Mouse (Mus musculus): ENCODE results near the gene Cstf3. TPM values are rescaled to one million over a fixed set of nuclear protein-coding genes. Genes with fewer than 3 reads are reported as not detected.

Gene Cstf3
- total RNA-seq, 1 experiment: 31.8 TPM

DNA sequence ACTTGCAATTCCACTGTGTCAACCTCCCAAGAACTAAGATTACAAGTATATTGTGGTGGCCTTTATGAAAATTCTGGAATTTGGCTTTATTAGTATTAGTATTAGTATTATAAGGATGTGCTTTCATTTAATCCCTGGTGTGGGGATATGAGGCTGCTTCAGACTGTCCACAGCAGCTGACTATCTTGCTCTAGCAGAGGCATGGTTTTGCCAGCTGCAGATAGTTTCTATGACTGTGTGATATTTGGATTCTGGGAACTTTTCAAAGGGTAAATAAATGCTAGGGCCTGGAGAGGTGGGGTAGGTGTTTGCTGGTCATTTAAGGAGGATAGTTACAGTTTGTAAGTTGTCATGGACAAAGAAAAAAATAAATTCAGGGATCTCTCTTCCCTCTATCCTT, 81.4 kb downstream of the Cstf3 start:
- no peak for TF ChIP-seq MAFK (IDR thresholded peaks at IDR 0.05; ENCODE audit: insufficient read depth, low read depth, low read length)
- TF ChIP-seq ZNF384 (IDR thresholded peaks at IDR 0.05; ENCODE audit: low read depth, low read length): no peak
- no peak for TF ChIP-seq ZC3H11A (IDR thresholded peaks at IDR 0.05; ENCODE audit: borderline replicate concordance, low read depth, low read length)
- TF ChIP-seq HCFC1 (IDR thresholded peaks at IDR 0.05; ENCODE audit: borderline replicate concordance, insufficient read depth, low read length): no peak
- no peak for TF ChIP-seq CHD2 (IDR thresholded peaks at IDR 0.05; ENCODE audit: low read depth, low read length)
- no peak overlapping the region for H3K4me3 ChIP-seq (ENCODE audit: insufficient read depth in 1 of 2, low read depth in 1 of 2, low read length in 2 of 2, poor library complexity in 1 of 2, severe bottlenecking in 1 of 2)
- no peak for DNase-seq (ENCODE audit: low read depth, low spot score)
- no peaks in the 10 kb centered on the region for H3K9me3 ChIP-seq (ENCODE audit: control insufficient read depth, insufficient read depth, low read depth, low read length)
- no peak overlapping the region for H3K9ac ChIP-seq (ENCODE audit: insufficient read depth, low read depth, low read length, poor library complexity, severe bottlenecking)
- H3K36me3 ChIP-seq (ENCODE audit: control insufficient read depth, insufficient read depth, low read length, poor library complexity, severe bottlenecking): no peaks in the 10 kb centered on the region
- in situ Hi-C loops (cut with MboI; ENCODE audit: low sequenced_read_pairs in 2 of 2, unreplicated experiment in 2 of 2): no loop called here
- no peak overlapping the region for H3K27ac ChIP-seq (ENCODE audit: insufficient read depth, low read depth, low read length, poor library complexity, severe bottlenecking)
- H3K4me1 ChIP-seq (ENCODE audit: control insufficient read depth in 2 of 2, insufficient read depth in 2 of 2, low read length in 2 of 2, poor library complexity in 1 of 2): peaks cover 0 to 3% of the 10 kb centered on the region in 2 experiments; a peak in 2 of 4 replicates

DNA sequence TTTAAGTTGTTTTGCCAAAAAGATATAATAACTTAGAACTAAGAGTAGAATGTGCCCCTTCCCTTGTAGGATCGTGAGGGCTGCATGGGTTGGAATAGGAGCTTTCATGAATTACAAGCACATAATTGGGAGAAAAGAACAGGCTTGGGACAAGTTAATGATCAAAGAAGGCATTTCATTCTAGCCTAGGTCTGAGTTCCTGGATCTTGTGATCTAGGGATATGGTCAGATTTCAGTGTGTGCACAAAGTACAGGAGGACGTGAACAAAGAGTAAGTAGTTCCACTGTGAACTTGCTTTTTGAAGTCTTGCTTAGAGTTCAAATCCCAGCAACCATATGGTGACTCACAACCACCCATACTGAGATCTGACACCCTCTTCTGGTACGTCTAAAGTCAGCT, 87.0 kb downstream of the Cstf3 start:
- peaks cover 0 to 2% of the 10 kb centered on the region in 2 experiments; a peak in 1 of 4 replicates for H3K4me1 ChIP-seq (ENCODE audit: control insufficient read depth in 2 of 2, insufficient read depth in 2 of 2, low read length in 2 of 2, poor library complexity in 1 of 2)
- H3K4me3 ChIP-seq (ENCODE audit: insufficient read depth in 1 of 2, low read depth in 1 of 2, low read length in 2 of 2, poor library complexity in 1 of 2, severe bottlenecking in 1 of 2): no peak overlapping the region
- TF ChIP-seq MAFK (IDR thresholded peaks at IDR 0.05; ENCODE audit: insufficient read depth, low read depth, low read length) (no peak), ZNF384 (IDR thresholded peaks at IDR 0.05; ENCODE audit: low read depth, low read length) (no peak), CHD2 (IDR thresholded peaks at IDR 0.05; ENCODE audit: low read depth, low read length) (no peak), ZC3H11A (IDR thresholded peaks at IDR 0.05; ENCODE audit: borderline replicate concordance, low read depth, low read length) (no peak), HCFC1 (IDR thresholded peaks at IDR 0.05; ENCODE audit: borderline replicate concordance, insufficient read depth, low read length) (no peak)
- no peaks in the 10 kb centered on the region for H3K9me3 ChIP-seq (ENCODE audit: control insufficient read depth, insufficient read depth, low read depth, low read length)
- no peaks in the 10 kb centered on the region for H3K36me3 ChIP-seq (ENCODE audit: control insufficient read depth, insufficient read depth, low read length, poor library complexity, severe bottlenecking)
- in situ Hi-C loops (cut with MboI; ENCODE audit: low sequenced_read_pairs in 2 of 2, unreplicated experiment in 2 of 2): no loop called here
- H3K27ac ChIP-seq (ENCODE audit: insufficient read depth, low read depth, low read length, poor library complexity, severe bottlenecking): no peak overlapping the region
- no peak overlapping the region for H3K9ac ChIP-seq (ENCODE audit: insufficient read depth, low read depth, low read length, poor library complexity, severe bottlenecking)
- no peak for DNase-seq (ENCODE audit: low read depth, low spot score)

DNA sequence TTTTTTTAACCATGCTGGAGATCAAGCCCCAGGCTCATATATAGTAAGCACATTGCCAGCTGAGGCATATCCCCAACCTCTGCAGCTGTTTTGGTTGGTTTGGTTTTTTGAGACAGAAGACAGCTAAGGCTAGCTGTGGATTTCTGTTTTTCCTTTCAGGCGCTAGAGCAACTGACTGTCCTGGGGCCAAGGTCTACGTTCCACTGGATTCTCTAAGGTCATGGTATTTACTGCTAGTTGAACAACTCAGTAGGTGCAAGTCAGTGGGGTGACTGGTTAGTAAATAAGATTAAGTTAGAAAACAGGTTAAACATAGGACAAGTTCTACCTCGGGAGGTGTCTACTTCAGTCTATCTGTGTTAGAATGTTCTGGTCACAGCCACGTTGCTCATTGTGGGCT, 94.4 kb downstream of the Cstf3 start:
- no peak for DNase-seq (ENCODE audit: low read depth, low spot score)
- in situ Hi-C loops (cut with MboI; ENCODE audit: low sequenced_read_pairs in 2 of 2, unreplicated experiment in 2 of 2): no loop called here

DNA sequence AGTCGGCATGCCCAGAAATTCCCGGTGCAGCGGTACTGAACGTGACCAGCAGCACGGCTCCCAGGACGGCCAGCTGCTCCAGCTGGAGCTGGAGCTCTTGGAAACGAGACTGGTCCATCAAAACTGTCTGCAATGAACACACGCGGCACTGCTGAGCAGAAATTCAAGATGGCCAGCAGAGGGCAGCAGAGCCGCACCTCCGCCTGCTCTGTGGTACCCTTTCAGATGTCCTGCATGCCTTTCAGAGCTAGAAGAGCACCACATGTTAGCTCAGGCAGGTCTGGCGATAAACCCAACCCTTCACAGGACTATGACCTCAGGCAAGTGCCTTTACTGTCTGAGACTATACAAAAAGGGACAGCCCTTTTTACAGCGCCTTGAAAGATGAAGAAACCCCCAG, 95.1 kb downstream of the Cstf3 start:
- Histone ChIP-seq H3K4me3 (ENCODE audit: insufficient read depth in 1 of 2, low read depth in 1 of 2, low read length in 2 of 2, poor library complexity in 1 of 2, severe bottlenecking in 1 of 2) (no peak overlapping the region), H3K4me1 (ENCODE audit: control insufficient read depth in 2 of 2, insufficient read depth in 2 of 2, low read length in 2 of 2, poor library complexity in 1 of 2) (peaks cover 0 to 2% of the 10 kb centered on the region in 2 experiments; a peak in 1 of 4 replicates), H3K9ac (ENCODE audit: insufficient read depth, low read depth, low read length, poor library complexity, severe bottlenecking) (no peak overlapping the region), H3K36me3 (ENCODE audit: control insufficient read depth, insufficient read depth, low read length, poor library complexity, severe bottlenecking) (no peaks in the 10 kb centered on the region), H3K9me3 (ENCODE audit: control insufficient read depth, insufficient read depth, low read depth, low read length) (no peaks in the 10 kb centered on the region), H3K27ac (ENCODE audit: insufficient read depth, low read depth, low read length, poor library complexity, severe bottlenecking) (no peak overlapping the region)
- no peak for TF ChIP-seq HCFC1 (IDR thresholded peaks at IDR 0.05; ENCODE audit: borderline replicate concordance, insufficient read depth, low read length)
- TF ChIP-seq CHD2 (IDR thresholded peaks at IDR 0.05; ENCODE audit: low read depth, low read length): no peak
- peak; percentile 81 for TF ChIP-seq ZC3H11A (IDR thresholded peaks at IDR 0.05; ENCODE audit: borderline replicate concordance, low read depth, low read length)
- DNase-seq (ENCODE audit: low read depth, low spot score): peak; percentile 83
- in situ Hi-C loops (cut with MboI; ENCODE audit: low sequenced_read_pairs in 2 of 2, unreplicated experiment in 2 of 2): no loop called here

More for the DNA sequence above, 94.4 kb downstream of the Cstf3 start:
- no peak overlapping the region for H3K4me3 ChIP-seq (ENCODE audit: insufficient read depth in 1 of 2, low read depth in 1 of 2, low read length in 2 of 2, poor library complexity in 1 of 2, severe bottlenecking in 1 of 2)
- TF ChIP-seq ZNF384 (IDR thresholded peaks at IDR 0.05; ENCODE audit: low read depth, low read length) (no peak), MAFK (IDR thresholded peaks at IDR 0.05; ENCODE audit: insufficient read depth, low read depth, low read length) (no peak), CHD2 (IDR thresholded peaks at IDR 0.05; ENCODE audit: low read depth, low read length) (no peak), HCFC1 (IDR thresholded peaks at IDR 0.05; ENCODE audit: borderline replicate concordance, insufficient read depth, low read length) (no peak), ZC3H11A (IDR thresholded peaks at IDR 0.05; ENCODE audit: borderline replicate concordance, low read depth, low read length) (no peak)
- H3K9ac ChIP-seq (ENCODE audit: insufficient read depth, low read depth, low read length, poor library complexity, severe bottlenecking): no peak overlapping the region
- peaks cover 0 to 2% of the 10 kb centered on the region in 2 experiments; a peak in 1 of 4 replicates for H3K4me1 ChIP-seq (ENCODE audit: control insufficient read depth in 2 of 2, insufficient read depth in 2 of 2, low read length in 2 of 2, poor library complexity in 1 of 2)
- H3K36me3 ChIP-seq (ENCODE audit: control insufficient read depth, insufficient read depth, low read length, poor library complexity, severe bottlenecking): no peaks in the 10 kb centered on the region
- no peak overlapping the region for H3K27ac ChIP-seq (ENCODE audit: insufficient read depth, low read depth, low read length, poor library complexity, severe bottlenecking)
- H3K9me3 ChIP-seq (ENCODE audit: control insufficient read depth, insufficient read depth, low read depth, low read length): no peaks in the 10 kb centered on the region

DNA sequence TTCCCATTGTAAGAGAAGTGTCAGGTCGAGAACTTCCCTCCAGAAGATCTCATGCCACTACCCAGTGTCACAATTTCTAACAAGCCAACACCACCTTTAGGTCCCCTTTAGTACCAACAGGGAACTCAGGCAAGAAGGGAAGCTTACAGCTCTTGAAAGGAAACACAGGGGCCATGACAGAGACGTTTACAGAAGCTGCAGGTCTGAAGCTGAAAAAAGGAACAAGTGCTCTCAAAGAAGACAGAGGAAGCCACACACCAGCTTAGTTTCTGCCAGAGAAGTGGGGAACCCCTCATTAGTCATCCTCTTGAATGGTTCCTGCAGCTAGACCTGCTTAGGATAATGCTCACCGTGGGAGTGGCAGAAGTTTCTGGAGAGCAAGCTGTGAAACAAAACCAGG, 96.9 kb downstream of the Cstf3 start:
- Histone ChIP-seq H3K9me3 (ENCODE audit: control insufficient read depth, insufficient read depth, low read depth, low read length) (no peaks in the 10 kb centered on the region), H3K4me1 (ENCODE audit: control insufficient read depth in 2 of 2, insufficient read depth in 2 of 2, low read length in 2 of 2, poor library complexity in 1 of 2) (no peaks in the 10 kb centered on the region; a peak in 1 of 4 replicates), H3K36me3 (ENCODE audit: control insufficient read depth, insufficient read depth, low read length, poor library complexity, severe bottlenecking) (no peaks in the 10 kb centered on the region), H3K27ac (ENCODE audit: insufficient read depth, low read depth, low read length, poor library complexity, severe bottlenecking) (no peak overlapping the region), H3K9ac (ENCODE audit: insufficient read depth, low read depth, low read length, poor library complexity, severe bottlenecking) (no peak overlapping the region), H3K4me3 (ENCODE audit: insufficient read depth in 1 of 2, low read depth in 1 of 2, low read length in 2 of 2, poor library complexity in 1 of 2, severe bottlenecking in 1 of 2) (no peak overlapping the region)
- in situ Hi-C loops (cut with MboI; ENCODE audit: low sequenced_read_pairs in 2 of 2, unreplicated experiment in 2 of 2): no loop called here
- no peak for TF ChIP-seq ZC3H11A (IDR thresholded peaks at IDR 0.05; ENCODE audit: borderline replicate concordance, low read depth, low read length)
- DNase-seq (ENCODE audit: low read depth, low spot score): no peak

Data from ES-E14 (cell line).